Mouse (Mus musculus) frontal cortex, postnatal 14 days (tissue): ENCODE data around the gene Slc35c2.

ENCODE experiments used
- DNase-seq, 2 experiments: peaks; one replicate each; pipeline ENCODE4 v3.0.0; 2022; ENCODE audit warnings: low spot score in 2 of 2

Slc35c2 gene

DNA sequence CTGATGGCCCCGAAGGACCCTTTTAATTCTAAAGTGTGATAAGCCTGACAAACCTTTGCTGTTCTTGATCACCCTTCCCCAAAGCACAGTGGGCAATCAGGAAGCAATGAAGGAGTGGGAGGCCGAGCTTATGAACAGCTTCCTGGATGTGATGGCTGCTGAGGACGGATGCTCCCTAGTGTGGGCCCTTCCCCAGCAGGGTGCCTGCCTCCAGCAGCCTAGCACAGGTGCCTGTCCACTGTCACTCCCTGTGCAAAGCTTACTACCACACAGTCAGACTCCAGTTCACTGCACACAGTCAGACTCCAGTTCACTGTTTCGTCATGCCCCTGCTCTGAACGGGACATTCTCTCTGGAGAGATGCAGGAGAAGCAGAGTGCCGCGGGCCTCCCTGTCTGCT lies 24.7 kb upstream of the Slc35c2 start:
- DNase-seq = no peak

DNA sequence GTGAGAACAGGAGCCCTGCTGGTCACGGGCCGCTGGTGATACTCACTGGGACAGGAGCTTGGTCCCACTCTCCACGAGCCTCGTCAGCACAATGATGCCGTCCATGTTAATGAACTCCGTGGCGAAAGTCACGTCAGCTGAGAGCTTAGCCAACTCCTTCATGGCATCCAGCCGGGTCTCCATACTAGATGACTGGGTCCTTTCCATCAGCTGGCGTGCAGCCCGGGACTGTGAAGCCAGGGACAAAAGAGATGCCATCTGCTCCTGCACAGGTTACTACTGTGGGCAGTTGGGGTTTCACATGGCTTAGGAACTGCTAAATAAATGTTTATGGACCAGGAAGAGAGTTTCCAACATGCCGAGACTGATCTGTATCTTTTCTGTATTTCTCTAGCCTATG lies 23.9 kb upstream of the Slc35c2 start:
- DNase-seq = no peak

DNA sequence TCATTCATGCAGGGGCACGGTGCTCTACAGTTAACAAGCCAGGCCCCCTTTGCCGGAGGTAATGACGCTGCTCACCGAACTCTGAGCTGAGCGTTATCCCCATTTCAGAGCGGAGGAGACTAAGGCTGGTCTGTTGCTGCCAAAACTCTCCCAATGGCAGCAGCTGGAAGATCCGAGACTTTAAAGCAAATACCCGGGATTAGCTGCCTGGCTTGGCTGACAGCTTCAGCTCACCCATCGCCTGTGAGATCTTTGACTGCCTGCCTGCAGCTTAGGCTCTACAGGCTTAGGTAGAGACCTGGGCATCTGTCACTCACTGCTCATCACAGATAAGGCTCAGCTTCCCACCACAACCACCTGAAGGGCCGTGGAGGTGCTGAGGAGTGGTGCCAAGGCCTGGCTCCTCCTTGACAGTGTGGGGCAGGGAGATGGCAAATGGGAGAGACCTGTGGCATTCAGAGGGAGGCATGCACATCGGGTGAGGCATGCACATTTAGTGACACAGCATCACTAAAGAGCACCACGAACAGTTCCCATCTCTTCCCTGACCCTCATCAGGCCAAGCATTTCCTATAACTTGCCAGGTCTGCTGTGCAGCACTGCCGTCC lies 23.3 kb upstream of the Slc35c2 start:
- DNase-seq = no peak

DNA sequence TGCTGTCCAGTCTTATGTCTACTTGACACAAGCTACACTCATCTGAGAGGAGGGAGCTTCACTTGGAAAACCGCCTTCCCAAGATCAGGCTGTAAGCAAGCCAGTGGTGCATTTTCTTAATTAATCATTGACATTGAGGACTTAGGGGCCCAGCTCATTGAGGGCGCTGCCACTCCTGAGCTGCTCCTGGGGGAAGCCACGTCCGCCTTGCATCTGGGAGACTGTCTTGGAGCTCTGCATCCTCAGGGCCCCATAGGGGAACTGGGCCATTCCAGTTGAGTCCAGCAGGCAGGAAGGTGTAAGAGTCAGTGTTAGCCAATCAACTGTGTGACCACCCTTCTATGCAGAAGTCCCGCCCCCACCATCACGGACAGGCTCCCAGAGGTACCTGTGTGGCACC lies 20.1 kb upstream of the Slc35c2 start:
- DNase-seq = no peak

DNA sequence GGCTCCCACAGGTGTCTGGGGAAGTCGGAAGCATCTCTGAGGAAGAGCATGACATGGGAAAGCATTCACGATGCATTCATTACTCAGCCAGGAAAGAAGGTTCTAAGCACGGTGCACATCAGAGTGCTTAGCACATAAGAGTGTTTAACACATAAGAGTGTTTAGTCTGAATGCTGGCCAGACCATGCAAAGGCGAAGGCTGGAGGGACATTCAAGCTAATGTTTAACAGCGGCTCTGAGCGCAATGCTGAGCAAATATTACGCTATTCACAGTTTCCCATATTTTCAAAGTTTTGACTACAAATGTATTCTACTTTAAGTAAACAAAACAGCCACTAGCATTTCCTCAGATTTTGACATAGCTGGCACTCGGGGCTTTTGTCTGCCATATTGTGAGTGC lies 17.8 kb upstream of the Slc35c2 start:
- DNase-seq = no peak

DNA sequence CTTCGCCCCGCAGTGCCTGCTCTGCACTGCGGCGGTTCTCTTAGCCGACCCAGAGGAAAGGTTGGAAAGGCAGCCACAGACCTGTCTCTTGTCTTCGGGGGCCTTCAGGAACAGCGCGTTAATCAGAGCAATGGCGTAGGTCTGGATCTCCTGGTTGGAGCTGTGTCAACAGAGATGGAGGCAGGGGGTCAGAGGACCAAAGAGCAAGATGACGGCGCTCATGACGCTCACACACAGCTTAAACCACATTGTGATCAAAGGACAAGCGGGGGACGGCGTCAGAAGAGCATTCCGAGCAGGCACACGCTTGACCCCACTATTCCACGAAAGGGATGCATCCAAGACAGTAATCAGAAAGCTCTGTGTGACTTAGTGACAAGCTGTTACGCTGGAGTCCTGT lies 17.1 kb upstream of the Slc35c2 start:
- DNase-seq = no peak

DNA sequence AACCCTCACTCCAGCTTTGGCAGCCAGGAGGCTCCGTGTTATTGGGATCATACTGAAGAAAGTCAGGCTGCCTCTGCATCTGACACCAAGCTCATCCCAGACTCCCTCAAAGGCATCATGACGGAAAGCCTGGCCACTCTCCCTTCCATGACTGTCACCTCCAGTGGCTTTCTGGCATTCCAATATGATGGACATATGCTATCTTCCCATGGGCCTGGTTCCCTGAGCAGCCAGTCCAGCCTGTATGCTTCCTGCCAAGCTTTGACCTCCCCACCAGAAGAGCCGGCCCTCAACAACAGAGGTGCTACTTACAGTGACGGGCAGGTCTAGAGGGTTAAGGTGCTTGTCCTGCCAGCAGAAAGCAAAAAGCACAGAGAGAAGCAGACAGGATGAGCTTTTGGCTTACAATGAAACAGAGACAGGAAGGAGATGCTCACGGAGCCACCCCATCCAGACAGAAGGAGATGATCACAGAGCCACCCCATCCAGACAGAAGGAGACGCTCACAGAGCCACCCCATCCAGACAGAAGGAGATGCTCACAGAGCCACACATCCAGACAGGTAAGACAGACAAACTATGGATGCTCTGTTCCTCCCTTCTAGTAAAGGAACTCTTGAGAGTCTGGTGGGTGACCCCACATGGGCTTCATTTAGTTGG lies 15.8 kb upstream of the Slc35c2 start:
- DNase-seq = no peak

DNA sequence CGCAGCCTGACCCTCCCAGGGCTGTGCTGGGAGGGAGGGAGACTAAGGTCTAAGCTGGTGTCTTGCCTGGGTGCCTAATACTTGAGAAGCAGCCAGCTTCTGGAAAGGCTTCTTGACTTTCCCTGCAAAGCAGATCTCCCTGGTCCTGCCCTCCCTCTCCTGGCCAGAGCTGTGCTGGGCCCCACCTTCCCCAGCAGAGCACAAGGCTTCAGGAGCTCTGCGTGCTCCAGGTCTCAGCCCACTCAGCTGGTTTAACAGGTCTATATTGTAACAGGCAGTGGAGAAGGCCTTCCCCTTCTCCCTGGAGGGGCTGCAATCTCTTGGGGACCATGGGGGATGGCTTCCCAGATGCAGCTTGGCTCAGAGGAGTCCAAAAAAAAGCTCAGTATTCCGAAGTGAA lies 13.7 kb upstream of the Slc35c2 start:
- DNase-seq = no peak

DNA sequence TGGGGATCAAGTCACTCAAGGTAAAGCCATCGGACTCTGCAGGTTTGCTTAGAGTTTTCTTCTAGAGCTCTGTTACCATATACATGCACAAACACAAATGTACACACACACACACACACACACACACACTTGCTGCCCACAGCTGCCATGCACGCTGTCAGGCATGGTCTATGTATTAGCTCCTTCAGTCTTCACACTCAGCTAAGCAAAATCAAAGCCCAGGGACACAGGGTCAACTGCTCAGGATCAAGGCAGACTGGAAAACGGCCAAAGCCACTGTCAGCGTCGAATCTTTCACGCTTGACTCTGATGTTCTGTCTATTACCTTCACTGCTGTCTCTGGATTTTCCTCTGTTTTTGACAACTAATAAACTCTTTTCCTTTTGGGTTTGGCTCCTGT lies 13.2 kb upstream of the Slc35c2 start:
- DNase-seq = no peak

DNA sequence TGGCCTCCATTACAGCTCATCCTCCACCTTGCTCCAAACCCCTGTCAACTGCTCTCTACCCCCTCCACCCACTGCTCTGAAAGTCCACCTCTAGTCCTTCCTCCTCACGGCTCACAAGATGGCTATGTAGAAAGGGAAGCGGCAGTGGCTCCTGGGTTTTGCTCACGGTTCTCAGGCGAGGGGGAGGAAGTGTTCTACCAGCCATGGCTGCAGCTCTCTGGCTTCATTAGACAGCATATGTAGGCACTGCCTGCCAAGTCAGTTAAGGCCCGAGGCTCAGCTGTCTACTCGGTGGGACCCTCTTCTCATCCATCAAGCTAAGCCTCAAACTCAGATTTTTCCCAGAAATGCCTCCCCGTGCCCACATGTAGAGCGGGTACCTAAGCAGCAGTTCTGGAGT lies 12.8 kb upstream of the Slc35c2 start:
- DNase-seq = no peak

DNA sequence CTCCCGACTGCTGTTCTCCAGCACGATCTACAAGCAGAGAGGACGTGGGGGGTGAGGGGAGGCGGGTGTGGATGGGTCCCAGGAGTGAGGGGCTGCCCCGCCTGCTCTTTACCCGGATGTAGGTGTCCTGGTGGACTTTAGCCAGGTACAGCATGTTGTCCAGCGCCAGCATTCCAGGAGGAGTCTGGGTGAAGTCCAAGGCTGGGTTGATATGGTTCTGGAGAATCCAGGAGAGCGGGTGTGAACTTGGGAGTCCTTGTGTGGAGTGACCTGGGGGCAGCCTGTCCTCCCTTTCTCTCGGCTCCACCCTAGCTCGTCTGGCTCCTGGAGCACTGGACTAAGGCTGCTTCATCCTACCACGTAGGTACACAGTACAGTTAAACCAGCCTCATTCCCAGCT lies 9.8 kb upstream of the Slc35c2 start:
- no peak for DNase-seq

DNA sequence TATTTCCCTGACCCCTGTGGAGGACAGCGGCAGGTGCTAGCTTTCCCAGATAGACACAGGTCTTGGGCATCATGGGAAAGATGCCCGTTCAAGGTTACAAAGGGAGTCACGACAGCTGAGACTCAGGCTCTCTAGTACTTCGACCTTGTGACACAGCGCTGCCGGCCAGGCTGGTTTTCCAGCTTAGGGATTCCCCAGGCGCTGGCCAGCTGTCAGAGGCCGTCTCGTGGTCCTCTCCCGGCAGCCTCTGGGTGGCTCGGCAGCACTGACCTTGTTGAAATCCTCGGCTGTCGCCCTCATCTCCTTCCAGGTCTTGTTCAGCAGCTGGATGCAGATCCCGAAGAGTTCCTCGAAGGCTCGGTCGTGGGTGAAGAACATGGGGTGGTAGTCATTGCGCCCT lies 8.9 kb upstream of the Slc35c2 start:
- DNase-seq = no peak

DNA sequence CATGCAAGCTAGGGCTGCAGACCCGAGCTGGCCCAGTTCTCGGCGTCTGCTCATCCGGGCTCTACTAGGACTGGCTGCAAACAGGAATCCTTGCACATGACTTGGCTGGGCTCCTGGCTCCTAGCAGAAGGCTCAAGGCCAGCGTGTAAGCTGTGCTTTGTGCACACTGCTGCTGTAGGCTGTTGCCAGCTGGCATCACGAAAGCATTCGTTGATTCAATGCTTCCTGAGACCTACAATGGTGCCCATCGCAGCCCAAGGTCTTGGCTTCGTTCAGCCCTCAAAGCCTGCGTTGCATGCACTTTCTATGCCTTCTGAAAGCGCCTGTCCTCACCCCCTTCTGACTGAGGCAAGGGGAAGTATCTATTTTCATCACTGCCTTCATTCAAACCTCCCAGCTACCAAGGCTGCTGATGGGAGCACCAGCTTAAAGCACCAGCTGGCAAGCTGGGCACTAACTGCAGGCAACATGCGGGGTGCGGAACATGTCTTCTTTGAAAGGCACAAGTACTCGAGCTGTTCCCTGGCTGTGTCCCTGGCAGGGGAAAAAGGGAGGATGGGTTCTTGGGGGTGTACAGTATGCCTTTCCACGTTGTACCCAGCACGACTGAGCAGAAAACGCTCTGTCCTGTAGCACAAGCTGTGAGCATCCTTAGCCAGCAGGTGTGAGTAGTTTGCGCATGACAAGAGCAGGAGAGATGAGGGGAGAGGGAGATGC lies 804 bp upstream of the Slc35c2 start:
- DNase-seq = peak; percentile 80 to 90

DNA sequence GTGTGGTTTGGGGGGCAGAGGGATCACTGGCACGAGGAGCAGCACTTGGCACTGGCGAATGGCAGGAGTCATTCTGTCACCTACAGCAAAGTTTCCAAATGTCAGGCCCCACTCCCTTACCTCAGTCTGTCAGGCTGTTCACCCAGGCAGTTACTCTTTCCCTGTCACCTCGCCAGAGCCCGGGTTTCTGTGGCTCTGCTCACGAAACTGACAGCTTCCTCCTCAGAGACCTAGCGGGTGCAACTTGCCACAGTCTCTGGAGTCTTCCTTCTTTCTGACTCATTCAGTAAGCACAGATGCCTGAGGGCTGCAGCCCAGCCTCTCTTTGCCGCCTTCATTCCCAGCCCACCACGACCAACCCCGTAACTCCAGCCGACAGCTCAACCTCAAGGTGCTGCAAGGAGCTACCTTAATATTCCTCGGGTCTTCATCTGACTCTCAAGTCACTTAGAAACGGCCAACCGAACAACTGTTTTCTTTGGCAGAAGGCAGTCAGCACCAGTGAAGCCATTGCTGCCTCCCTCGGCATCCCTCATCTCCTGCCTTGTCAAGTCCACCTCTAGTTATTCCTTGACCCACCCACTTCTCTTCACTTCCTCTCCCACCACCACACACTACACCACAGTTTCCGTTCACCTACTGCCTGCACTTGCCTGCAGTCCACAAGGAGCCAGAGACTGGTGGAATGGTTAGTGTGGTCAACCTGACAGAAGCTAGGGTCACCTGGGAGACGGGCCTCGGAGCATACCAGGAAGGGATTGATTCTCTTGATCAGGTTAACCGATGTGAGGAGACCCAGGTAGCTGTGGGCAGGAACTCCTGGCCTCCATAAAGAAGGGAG lies 1.1 kb downstream of the Slc35c2 start:
- DNase-seq = peak in 1 of 2 experiments; percentile 47

DNA sequence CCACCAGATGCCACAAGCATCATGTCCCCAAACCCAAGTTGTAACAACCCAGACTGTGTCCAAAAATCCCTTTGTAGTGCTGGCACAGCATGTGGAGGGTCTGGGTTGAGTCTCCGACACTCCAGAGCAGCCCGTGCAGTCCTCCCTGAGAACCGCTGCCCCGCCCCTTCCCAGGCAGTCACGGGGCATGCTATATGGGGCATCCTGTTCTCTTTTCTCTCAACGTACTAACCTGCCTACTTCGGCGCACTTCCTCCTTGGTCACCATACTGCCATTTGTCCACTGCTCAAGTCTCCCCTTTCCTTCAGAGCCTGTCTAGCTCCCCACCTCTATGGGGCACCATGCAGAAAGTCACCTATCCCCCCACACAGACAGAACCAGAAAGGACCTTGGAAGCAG lies 2.0 kb downstream of the Slc35c2 start:
- DNase-seq = no peak

DNA sequence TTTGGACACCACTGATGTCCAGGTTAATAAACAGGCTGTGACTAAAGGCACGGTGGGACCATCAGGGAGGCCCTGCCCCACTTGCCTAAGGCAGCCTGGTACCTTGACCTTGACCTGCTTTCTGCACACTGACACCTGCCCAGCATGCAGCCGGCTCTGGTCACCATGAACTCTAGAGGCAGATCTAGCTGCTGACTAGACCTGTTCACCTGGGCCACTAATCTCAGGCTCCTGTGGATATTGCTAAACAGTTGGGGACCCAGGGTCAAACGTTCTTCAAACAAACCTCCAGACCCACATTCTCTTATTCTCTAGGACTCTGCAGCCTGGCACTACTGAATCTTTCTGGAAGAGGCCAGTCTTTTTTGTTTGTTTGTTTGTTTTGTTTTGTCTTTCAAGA lies 2.6 kb downstream of the Slc35c2 start:
- DNase-seq = no peak

DNA sequence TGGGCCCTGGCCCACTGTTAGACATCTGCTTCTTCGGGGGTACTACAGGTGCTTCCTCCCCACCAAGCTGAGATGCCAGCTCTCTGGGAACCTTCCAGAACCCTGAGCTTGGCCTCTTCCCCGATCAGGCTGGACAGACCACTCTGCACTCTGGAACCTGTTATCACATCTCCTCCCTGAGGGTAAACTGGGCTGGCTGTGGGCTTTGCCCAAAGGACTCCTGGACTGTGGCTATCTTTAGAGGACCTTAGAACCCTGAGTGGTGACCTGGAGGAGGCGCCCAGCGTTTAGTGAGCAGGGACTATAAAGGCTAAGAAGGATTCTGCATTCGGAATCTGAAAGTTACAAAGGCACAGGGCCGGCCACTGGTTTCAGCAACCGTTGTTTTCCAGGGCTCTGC lies 3.3 kb downstream of the Slc35c2 start:
- DNase-seq = no peak

DNA sequence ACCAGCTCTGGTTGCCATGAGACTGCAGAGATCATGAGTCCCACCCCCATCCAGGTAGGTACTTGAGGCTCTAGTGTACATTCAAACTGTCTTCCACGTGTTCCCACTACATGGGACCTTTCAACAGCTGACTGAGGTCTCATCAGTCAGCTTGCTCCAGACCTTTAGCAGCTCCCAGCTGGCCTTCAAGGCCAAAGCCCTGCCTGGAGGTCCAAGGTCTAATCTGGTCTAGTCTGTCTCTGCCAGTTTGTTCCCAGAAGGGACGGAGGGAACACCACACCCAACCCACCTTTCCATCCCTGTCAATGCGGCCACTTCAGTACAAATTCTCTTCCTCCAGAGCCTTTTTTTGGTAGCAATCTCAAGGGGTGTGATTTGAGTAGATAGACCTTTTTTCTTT lies 4.0 kb downstream of the Slc35c2 start:
- no peak for DNase-seq

DNA sequence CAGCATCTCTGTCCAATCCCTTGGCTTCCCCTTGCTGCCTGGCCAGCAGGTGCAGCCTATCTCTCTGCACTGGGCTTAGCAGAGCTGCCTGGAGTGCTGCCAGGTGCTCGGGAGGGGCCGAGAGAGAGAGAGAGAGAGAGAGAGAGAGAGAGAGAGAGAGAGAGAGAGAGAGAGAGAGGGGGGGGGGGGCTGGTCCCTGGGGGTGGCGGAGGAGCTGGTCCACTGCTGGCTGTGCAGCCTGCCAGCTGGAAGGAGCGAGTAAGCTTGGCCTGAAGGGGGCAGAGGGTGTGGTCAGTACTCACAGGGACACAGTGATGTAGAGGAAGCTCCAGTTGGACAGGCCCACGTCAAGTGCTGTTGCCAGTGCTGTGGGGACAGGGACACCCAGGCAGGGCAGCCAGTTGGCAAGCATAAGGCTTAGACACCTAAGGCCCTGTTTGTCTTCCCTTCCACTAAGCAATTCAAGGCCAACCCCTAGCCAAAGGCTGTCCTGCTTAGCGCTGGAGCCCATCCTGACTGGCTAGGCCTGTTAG lies 5.8 kb downstream of the Slc35c2 start:
- no peak for DNase-seq

DNA sequence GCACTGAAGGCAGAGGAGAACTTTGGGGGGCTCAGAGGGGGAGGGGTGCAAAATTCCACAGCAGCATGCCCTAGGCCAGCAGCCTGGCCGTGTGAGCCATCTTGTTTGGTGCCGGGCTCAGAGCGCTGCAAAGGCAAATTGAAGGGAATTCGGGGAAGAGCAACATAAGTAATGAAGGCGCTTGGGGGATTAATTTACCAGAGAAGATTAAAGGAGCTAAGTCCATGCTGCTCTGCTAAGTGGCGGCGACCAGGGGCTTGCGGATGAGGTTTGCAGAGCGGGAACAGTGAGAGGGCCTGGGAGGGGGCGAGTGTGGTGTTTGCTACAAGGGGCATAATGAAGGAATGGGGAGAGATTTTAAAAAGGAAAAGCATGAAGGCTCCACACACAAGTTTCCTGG lies 8.3 kb downstream of the Slc35c2 start:
- no peak for DNase-seq

DNA sequence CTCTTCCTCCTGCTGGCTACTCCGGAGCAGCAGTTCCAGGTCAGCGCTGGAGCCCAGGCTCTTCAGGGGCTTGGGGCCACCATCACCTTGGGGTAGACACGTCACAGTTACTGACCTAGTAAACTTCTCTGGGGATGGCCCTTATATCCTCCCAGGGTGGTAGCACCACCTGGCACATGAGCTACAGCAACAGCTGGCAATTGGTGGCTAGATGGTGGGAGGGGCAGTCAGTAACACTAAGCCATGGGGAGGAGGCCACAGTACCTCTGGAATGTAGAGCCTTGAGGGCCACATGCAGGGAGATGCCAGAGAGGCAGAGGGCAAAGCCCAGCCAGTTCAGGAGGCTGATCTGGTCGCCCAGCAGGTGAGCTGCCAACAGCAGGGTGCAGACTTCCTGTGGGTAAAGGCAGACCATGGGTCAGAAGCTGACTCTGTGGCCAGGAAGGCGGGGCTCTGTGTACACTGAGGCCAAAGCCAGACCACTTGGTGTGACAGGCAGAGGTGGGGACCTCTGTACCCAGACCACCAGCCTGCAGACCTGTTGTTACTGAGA lies 10.4 kb downstream of the Slc35c2 start:
- DNase-seq = no peak

DNA sequence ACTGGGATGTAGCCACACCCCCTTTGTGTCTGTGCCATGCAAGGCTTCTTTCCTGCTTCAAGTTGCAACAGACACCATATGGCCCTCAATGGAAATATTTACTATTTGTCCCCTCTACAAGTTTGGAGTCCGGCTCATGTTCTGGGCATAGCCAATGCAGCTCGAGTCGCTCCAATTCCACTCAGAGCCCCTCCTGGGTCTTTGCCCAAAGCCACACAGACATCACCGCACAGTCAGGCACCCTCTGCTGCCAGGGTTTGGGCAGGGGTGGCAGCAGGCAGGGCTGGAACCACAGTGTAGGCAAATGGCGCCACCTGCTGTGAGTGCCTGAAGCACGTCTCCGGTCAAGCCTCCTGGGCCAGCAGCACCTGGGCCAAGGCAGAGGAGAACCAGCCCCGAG lies 11.8 kb downstream of the Slc35c2 start:
- peak; percentile 54 to 76 for DNase-seq
